Mouse (Mus musculus) heart, adult 2 months (tissue): Measurements from ENCODE around the gene Lime1. TPM values are rescaled to one million over a fixed set of nuclear protein-coding genes. Genes with fewer than 3 reads are reported as not detected.
A peak's percentile ranks its signal among the peaks of the same experiment; 100 is the strongest.

Experiments used
- DNase-seq, 2 experiments: peaks; one replicate each; pipeline ENCODE4 v3.0.0; 2021
- H3K27ac ChIP-seq: fragments of 200-600 bp; 2 replicates; pipeline ENCODE4 v1.8.1; 2022
- H3K27me3 ChIP-seq: fragments of 200-500 bp; 2 replicates; pipeline ENCODE4 v1.6.1; 2012; ENCODE audit warnings: mild to moderate bottlenecking, low read length, inconsistent platforms, mixed read lengths; ENCODE audit not compliant: control insufficient read depth, insufficient read depth
- H3K36me3 ChIP-seq: fragments of 200-500 bp; 2 replicates; pipeline ENCODE4 v1.6.1; 2012; ENCODE audit warnings: low read length, inconsistent platforms; ENCODE audit not compliant: control insufficient read depth, insufficient read depth
- H3K4me1 ChIP-seq: fragments of 200-500 bp; 2 replicates; pipeline ENCODE4 v1.6.1; 2011; ENCODE audit warnings: low read length; ENCODE audit not compliant: control insufficient read depth, insufficient read depth
- H3K4me3 ChIP-seq: fragments of 200-600 bp; 2 replicates; pipeline ENCODE4 v1.8.1; 2022
- H3K79me2 ChIP-seq: fragments of 200-500 bp; replicated peaks from 2 replicates; pipeline ENCODE4 v1.6.1; 2012; ENCODE audit warnings: mild to moderate bottlenecking, inconsistent platforms, low read length, moderate library complexity, mixed read lengths; ENCODE audit not compliant: control insufficient read depth, insufficient read depth
- H3K9ac ChIP-seq: fragments of 200-500 bp; 2 replicates; pipeline ENCODE4 v1.6.1; 2012; ENCODE audit warnings: low read depth, mild to moderate bottlenecking, control low read depth, inconsistent platforms, low read length, mixed read lengths
- CTCF ChIP-seq: fragments of 200-600 bp; IDR thresholded peaks from 2 replicates; pipeline ENCODE4 v1.8.1; 2022; ENCODE audit warnings: antibody characterized with exemption, mild to moderate bottlenecking, moderate library complexity
- EP300 ChIP-seq: fragments of 200-500 bp; IDR thresholded peaks from 2 replicates; pipeline ENCODE4 v1.6.1; 2011; ENCODE audit warnings: low read depth, low read length, control low read depth; ENCODE audit not compliant: insufficient read depth
- POLR2A ChIP-seq: fragments of 200-500 bp; IDR thresholded peaks from 2 replicates; pipeline ENCODE4 v1.6.1; 2011; ENCODE audit warnings: mild to moderate bottlenecking, low read depth, low read length, control low read depth; ENCODE audit not compliant: insufficient read depth
- WGBS: fragments of 180-500 bp; shearing (Covaris S2); methylation state at CpG from one replicate; pipeline ENCODE4 v1.1.7; 2018; 5-methylcytosine and 5-hydroxymethylcytosine counted together
- intact Hi-C: fragments of 180-260 bp; cut with DNase I; formaldehyde crosslinking; loops from one replicate; pipeline ENCODE4 v1.15.1; 2025
- polyA plus RNA-seq: library from polyadenylated mRNA; depleted of rRNA; stranded (reverse); fragments of >200 nt; gene quantifications from 2 replicates; pipeline ENCODE4 v1.2.3, GENCODE M21; 2012
- total RNA-seq, 2 experiments: library from RNA; stranded (reverse); gene quantifications; 2 replicates each; pipeline ENCODE4 v1.2.3; 2021

Gene Lime1
- total and polyA plus RNA-seq, 3 experiments: 5.0 to 21.7 (median 5.2) TPM

- peak; percentile 74 to 78 for DNase-seq
- 50% methylated on average over 4 of the region's 4 CpGs for WGBS
- H3K27ac ChIP-seq: no peak overlapping the region; the same call in 1 of the 2 replicates
- H3K4me1 ChIP-seq: peaks cover 8% of the 10 kb centered on the region
- intact Hi-C loops: no loop called here
- no peaks in the 10 kb centered on the region for H3K27me3 ChIP-seq
- no peak overlapping the region for H3K9ac ChIP-seq
- H3K79me2 ChIP-seq: no peaks in the 10 kb centered on the region
- no peaks in the 10 kb centered on the region for H3K36me3 ChIP-seq
- TF ChIP-seq POLR2A (no peak), CTCF (no peak), EP300 (no peak)
- no peak overlapping the region for H3K4me3 ChIP-seq
These were observed 5.1 kb downstream of the Lime1 start for GRCm38 (mm10) chr2:181384919-181385391.

GRCm38 (mm10) chr2:181385885-181386284, 6.0 kb downstream of the Lime1 start:
- intact Hi-C loops: no loop called here
- Histone ChIP-seq H3K27ac (no peak overlapping the region; the same call in 1 of the 2 replicates), H3K4me1 (peaks cover 8% of the 10 kb centered on the region), H3K9ac (no peak overlapping the region), H3K4me3 (no peak overlapping the region), H3K27me3 (no peaks in the 10 kb centered on the region), H3K79me2 (no peaks in the 10 kb centered on the region), H3K36me3 (no peaks in the 10 kb centered on the region)
- peak; percentile 62 to 70 for DNase-seq
- TF ChIP-seq CTCF: no peak
- TF ChIP-seq EP300: 0 out of 2 replicates have a peak, but pooled peaks have one; percentile 8
- 13% methylated on average over 3 of the region's 3 CpGs for WGBS

- TF ChIP-seq POLR2A (no peak), EP300 (no peak), CTCF (no peak)
- no peak overlapping the region for H3K27ac ChIP-seq
- H3K79me2 ChIP-seq: no peaks in the 10 kb centered on the region
- intact Hi-C loops: no loop called here
- no peak overlapping the region for H3K9ac ChIP-seq
- H3K36me3 ChIP-seq: no peaks in the 10 kb centered on the region
- no peak for DNase-seq
- peaks cover 7% of the 10 kb centered on the region for H3K4me1 ChIP-seq
- 73% methylated on average over 4 of the region's 4 CpGs for WGBS
- no peaks in the 10 kb centered on the region for H3K27me3 ChIP-seq
- no peak overlapping the region for H3K4me3 ChIP-seq
These were observed 6.9 kb downstream of the Lime1 start for GRCm38 (mm10) chr2:181386663-181387210.

GRCm38 (mm10) chr2:181390136-181390870, 10.4 kb downstream of the Lime1 start:
- intact Hi-C loops: no loop called here
- DNase-seq: no peak
- WGBS: 72% methylated on average over 4 of the region's 4 CpGs
- H3K4me1 ChIP-seq: peaks cover 2% of the 10 kb centered on the region
- no peaks in the 10 kb centered on the region for H3K79me2 ChIP-seq
- H3K27ac ChIP-seq: no peak overlapping the region
- H3K9ac ChIP-seq: no peak overlapping the region
- no peaks in the 10 kb centered on the region for H3K36me3 ChIP-seq
- H3K4me3 ChIP-seq: no peak overlapping the region
- H3K27me3 ChIP-seq: no peaks in the 10 kb centered on the region
- TF ChIP-seq POLR2A: no peak
- no peak for TF ChIP-seq CTCF
- no peak for TF ChIP-seq EP300

GRCm38 (mm10) chr2:181391022-181391421, 11.1 kb downstream of the Lime1 start:
- DNase-seq: no peak
- intact Hi-C loops: no loop called here
- Histone ChIP-seq H3K79me2 (no peaks in the 10 kb centered on the region), H3K36me3 (no peaks in the 10 kb centered on the region), H3K9ac (no peak overlapping the region), H3K4me3 (no peak overlapping the region), H3K27ac (no peak overlapping the region), H3K27me3 (no peaks in the 10 kb centered on the region), H3K4me1 (peaks cover 2% of the 10 kb centered on the region; the same call in 1 of the 2 replicates)
- 91% methylated on average over 15 of the region's 15 CpGs for WGBS
- TF ChIP-seq POLR2A (no peak), EP300 (no peak), CTCF (no peak)

DNA sequence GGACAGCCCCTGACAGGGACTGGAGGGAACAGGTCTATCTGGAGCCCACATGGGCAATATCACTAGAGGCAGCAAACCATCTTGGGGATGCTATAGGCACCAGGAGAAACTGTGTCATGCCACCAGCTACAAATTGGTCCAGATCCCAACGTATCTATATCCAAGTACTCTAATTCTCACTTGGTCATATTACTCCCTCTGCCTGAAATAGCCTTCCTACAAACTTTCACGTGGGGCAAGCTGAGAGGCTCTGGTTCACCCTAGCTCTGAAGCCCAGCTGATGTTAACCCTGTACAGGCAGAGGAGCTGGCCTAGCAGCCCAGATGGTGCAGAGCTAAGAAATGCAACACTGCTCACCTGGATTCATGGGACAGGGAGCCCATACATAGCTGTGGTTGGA, 11.7 kb downstream of the Lime1 start:
- DNase-seq: no peak
- Histone ChIP-seq H3K4me3 (no peak overlapping the region), H3K27ac (no peak overlapping the region), H3K9ac (no peak overlapping the region), H3K4me1 (no peaks in the 10 kb centered on the region), H3K27me3 (no peaks in the 10 kb centered on the region), H3K36me3 (no peaks in the 10 kb centered on the region), H3K79me2 (no peaks in the 10 kb centered on the region)
- TF ChIP-seq POLR2A: no peak
- no peak for TF ChIP-seq CTCF
- no peak for TF ChIP-seq EP300
- intact Hi-C loops: no loop called here
- 51% methylated on average over 2 of the region's 2 CpGs for WGBS
